Mouse (Mus musculus): ENCODE measurements around the gene Swap70. TPM values are rescaled to one million over a fixed set of nuclear protein-coding genes. Genes with fewer than 3 reads are reported as not detected.

Gene Swap70
- polyA plus RNA-seq, 1 experiment from 2014 or later = 25.2 TPM

DNA sequence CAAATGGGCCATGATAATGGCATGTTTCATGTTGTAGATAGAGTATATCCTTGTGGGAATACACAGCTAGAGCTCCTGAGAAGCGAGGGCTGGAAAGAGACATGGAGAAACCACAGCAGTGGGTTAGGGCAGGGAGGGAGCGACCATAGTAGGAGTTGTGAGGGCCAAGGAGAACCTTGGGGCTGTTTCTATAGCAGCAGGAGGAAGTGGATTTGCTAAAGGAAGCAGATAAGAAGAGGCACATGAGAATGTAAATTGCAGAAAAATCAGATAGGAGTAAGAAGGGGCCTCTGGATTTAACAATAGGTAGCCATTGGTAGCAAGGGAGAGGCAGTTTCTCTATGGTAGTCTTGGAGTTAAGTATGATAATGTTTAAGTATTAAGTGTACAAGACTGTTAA lies 35.5 kb downstream of the Swap70 start:
- Histone ChIP-seq H3K27me3 (ENCODE audit: control insufficient read depth, insufficient read depth, low read length) (no peaks in the 10 kb centered on the region), H3K27ac (ENCODE audit: low read length) (no peak overlapping the region), H3K9ac (replicated peaks; ENCODE audit: low read depth, low read length) (no peak overlapping the region), H3K4me3 (ENCODE audit: low read depth, low read length) (no peak overlapping the region), H3K9me3 (ENCODE audit: control insufficient read depth, low read depth, low read length) (no peaks in the 10 kb centered on the region), H3K4me2 (replicated peaks; ENCODE audit: low read depth, low read length) (no peak overlapping the region), H3K4me1 (ENCODE audit: control insufficient read depth, insufficient read depth, low read length) (0 out of 2 replicates have a peak, but pooled peaks cover 4% of the 10 kb centered on the region), H3K36me3 (ENCODE audit: control insufficient read depth, insufficient read depth, low read length) (no peaks in the 10 kb centered on the region)
- WGBS = 81% methylated on average over 2 of the region's 2 CpGs
- ATAC-seq (ENCODE audit: insufficient number of reproducible peaks, insufficient read depth, low FRiP score, low read depth) = no peak

DNA sequence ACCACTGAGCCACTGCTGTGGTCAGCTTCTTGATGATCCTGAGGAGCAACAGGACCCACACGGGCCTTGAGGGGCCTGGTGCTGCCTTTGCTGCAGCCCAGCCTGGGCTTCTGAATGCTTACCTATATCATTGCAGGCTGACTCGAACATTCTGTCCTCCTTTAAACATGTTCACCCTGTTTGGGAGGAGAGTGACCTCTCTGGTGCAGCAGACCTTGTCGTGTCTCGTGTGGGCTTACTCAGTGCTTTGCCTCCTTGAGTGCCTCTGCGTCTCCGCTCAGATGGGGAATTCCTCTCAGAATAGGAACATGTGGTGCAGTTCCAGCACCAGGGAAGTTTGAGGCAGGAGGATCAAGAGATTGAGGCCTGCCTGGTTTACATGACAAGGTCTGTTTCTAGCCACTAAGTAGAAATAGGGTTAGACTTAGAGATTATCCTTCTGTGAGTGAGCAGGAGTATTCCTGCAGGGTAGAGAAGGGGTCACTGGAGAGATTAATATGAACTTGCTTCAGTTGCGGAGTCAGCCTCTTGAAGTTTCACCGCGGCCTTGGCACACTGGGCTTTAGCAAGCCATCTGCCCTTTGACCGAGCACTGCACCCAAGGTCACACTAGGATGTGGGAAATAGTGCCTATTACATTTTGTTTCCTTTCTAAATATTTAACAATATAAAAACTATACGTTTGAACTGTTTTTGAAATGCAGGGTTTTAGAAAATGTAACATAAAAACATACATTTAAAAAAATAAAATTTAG lies 36.9 kb downstream of the Swap70 start:
- H3K9me3 ChIP-seq (ENCODE audit: control insufficient read depth, low read depth, low read length) = no peaks in the 10 kb centered on the region

DNA sequence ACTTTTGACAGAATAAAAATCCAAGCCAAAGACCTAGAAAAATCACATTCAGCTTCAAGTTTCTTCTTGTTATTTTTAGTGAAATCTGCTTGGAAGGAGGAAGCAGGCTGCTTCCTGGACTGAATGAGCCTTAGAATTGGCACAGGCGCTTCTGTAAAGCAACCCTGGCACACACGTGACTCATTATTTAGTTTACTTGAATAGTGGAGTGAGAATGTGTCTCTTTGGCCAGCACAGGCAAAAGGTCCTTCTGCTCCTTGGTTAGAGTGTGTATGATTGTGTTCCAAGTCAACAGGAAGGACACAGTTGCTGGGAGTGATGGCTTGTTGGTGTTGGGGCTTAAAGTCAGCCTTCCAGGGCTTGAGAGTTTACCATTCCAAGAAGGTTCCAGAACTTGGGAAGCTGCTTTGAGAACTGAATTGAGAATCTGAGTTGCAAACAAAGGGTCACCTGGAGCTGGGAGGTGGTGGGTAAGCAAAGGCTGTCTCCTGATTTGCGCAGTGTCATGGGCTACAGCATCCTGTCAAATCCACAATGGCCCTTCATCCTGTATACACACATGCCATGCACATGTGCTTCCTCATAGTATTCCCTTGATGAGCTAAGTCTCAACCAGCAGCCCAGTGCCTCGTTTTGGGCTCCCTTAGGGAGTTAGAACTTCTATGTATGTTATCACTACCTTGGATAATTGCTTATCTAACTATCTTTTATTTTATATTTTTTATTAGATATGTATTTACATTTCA lies 38.6 kb downstream of the Swap70 start:
- H3K27me3 ChIP-seq (ENCODE audit: control insufficient read depth, insufficient read depth, low read length) = no peaks in the 10 kb centered on the region
- H3K27ac ChIP-seq (ENCODE audit: low read length) = 0 out of 2 replicates have a peak overlapping the region, but pooled peaks have one; percentile 44
- no peak; the same call in 1 of the 2 replicates for ATAC-seq (ENCODE audit: insufficient number of reproducible peaks, insufficient read depth, low FRiP score, low read depth)

More for the DNA sequence above, 36.9 kb downstream of the Swap70 start:
- Histone ChIP-seq H3K4me1 (ENCODE audit: control insufficient read depth, insufficient read depth, low read length) (0 out of 2 replicates have a peak, but pooled peaks cover 4% of the 10 kb centered on the region), H3K36me3 (ENCODE audit: control insufficient read depth, insufficient read depth, low read length) (no peaks in the 10 kb centered on the region), H3K27ac (ENCODE audit: low read length) (no peak overlapping the region), H3K27me3 (ENCODE audit: control insufficient read depth, insufficient read depth, low read length) (no peaks in the 10 kb centered on the region), H3K4me2 (replicated peaks; ENCODE audit: low read depth, low read length) (no peak overlapping the region), H3K9ac (replicated peaks; ENCODE audit: low read depth, low read length) (no peak overlapping the region), H3K4me3 (ENCODE audit: low read depth, low read length) (no peak overlapping the region)
- no peak for ATAC-seq (ENCODE audit: insufficient number of reproducible peaks, insufficient read depth, low FRiP score, low read depth)
- WGBS = 77% methylated on average over 11 of the region's 11 CpGs

DNA sequence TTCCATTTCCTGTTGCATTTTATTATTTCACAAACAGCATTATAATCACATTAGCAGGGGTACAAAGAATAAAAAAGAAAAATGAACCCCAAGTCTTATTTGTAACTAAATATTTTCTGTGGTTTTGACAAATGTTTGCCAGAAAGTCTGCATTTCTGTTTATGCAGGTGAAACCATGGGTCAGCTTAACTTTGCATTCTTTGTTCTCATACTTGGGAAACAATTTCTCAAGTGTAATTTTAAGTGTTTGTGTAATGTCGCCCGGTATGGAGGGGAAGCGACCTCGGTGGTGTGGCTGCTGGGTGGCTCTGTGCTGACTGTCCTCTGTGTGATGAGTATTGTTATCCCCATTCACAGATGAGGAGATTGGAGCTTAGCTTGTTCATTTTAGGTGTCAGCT lies 40.3 kb downstream of the Swap70 start:
- WGBS = 58% methylated on average over 4 of the region's 4 CpGs
- Histone ChIP-seq H3K4me1 (ENCODE audit: control insufficient read depth, insufficient read depth, low read length) (0 out of 2 replicates have a peak, but pooled peaks cover 4% of the 10 kb centered on the region), H3K36me3 (ENCODE audit: control insufficient read depth, insufficient read depth, low read length) (no peaks in the 10 kb centered on the region), H3K4me3 (ENCODE audit: low read depth, low read length) (no peak overlapping the region), H3K27ac (ENCODE audit: low read length) (no peak overlapping the region), H3K9me3 (ENCODE audit: control insufficient read depth, low read depth, low read length) (no peaks in the 10 kb centered on the region), H3K9ac (replicated peaks; ENCODE audit: low read depth, low read length) (no peak overlapping the region), H3K27me3 (ENCODE audit: control insufficient read depth, insufficient read depth, low read length) (no peaks in the 10 kb centered on the region), H3K4me2 (replicated peaks; ENCODE audit: low read depth, low read length) (no peak overlapping the region)
- no peak for ATAC-seq (ENCODE audit: insufficient number of reproducible peaks, insufficient read depth, low FRiP score, low read depth)

More for the DNA sequence above, 38.6 kb downstream of the Swap70 start:
- H3K9ac ChIP-seq (replicated peaks; ENCODE audit: low read depth, low read length) = no peak overlapping the region
- WGBS = 61% methylated on average over 4 of the region's 4 CpGs
- H3K36me3 ChIP-seq (ENCODE audit: control insufficient read depth, insufficient read depth, low read length) = no peaks in the 10 kb centered on the region
- H3K4me1 ChIP-seq (ENCODE audit: control insufficient read depth, insufficient read depth, low read length) = 0 out of 2 replicates have a peak, but pooled peaks cover 4% of the 10 kb centered on the region
- no peak overlapping the region for H3K4me3 ChIP-seq (ENCODE audit: low read depth, low read length)
- H3K4me2 ChIP-seq (replicated peaks; ENCODE audit: low read depth, low read length) = no peak overlapping the region
- H3K9me3 ChIP-seq (ENCODE audit: control insufficient read depth, low read depth, low read length) = no peaks in the 10 kb centered on the region

DNA sequence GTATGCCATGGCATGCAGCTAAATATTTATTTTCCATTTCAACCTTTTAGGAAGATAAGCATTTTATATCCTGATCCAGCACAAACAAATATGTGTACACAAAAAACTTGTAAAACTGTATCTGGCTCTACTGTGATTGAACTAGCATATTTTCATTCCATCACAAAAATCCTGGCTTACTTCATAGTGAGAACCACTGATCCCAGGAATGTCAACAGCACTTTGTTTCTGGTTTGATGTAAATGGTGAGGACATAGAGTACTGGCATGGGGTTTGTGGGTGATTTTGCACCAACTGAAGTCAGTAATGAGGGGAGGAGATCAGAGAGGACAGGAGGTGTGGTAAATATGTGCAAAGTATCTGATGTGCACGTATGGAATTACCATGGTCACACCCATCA lies 41.1 kb downstream of the Swap70 start:
- no peaks in the 10 kb centered on the region for H3K9me3 ChIP-seq (ENCODE audit: control insufficient read depth, low read depth, low read length)
- H3K4me1 ChIP-seq (ENCODE audit: control insufficient read depth, insufficient read depth, low read length) = 0 out of 2 replicates have a peak, but pooled peaks cover 4% of the 10 kb centered on the region
- H3K27me3 ChIP-seq (ENCODE audit: control insufficient read depth, insufficient read depth, low read length) = no peaks in the 10 kb centered on the region
- no peak overlapping the region for H3K4me2 ChIP-seq (replicated peaks; ENCODE audit: low read depth, low read length)
- no peaks in the 10 kb centered on the region; the same call in 1 of the 2 replicates for H3K36me3 ChIP-seq (ENCODE audit: control insufficient read depth, insufficient read depth, low read length)
- no peak overlapping the region for H3K9ac ChIP-seq (replicated peaks; ENCODE audit: low read depth, low read length)
- H3K27ac ChIP-seq (ENCODE audit: low read length) = no peak overlapping the region
- no peak for ATAC-seq (ENCODE audit: insufficient number of reproducible peaks, insufficient read depth, low FRiP score, low read depth)
- WGBS = 71% methylated on average over 1 of the region's 1 CpGs
- no peak overlapping the region for H3K4me3 ChIP-seq (ENCODE audit: low read depth, low read length)

DNA sequence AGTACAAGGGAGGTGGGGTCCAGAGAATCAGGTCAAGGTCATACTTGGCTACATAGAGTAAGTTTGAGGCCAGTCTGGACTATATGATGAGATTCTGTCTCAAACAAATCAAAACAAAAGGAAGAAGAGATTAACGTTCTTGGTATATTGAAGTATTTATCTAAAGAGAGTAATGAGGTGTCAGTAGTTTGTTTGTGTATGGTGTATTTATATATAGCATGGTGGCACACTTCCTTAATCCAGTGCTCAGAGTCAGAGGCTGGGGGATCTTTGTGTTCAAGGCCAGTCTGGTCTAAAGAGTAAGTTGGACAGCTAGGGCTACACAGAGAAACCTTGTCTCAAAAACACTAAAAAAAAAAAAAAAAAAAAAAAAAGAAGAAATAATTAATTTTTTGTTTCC lies 42.0 kb downstream of the Swap70 start:
- H3K27me3 ChIP-seq (ENCODE audit: control insufficient read depth, insufficient read depth, low read length) = no peaks in the 10 kb centered on the region
- no peaks in the 10 kb centered on the region for H3K9me3 ChIP-seq (ENCODE audit: control insufficient read depth, low read depth, low read length)
- no peaks in the 10 kb centered on the region; the same call in 1 of the 2 replicates for H3K36me3 ChIP-seq (ENCODE audit: control insufficient read depth, insufficient read depth, low read length)
- 33% methylated on average over 1 of the region's 1 CpGs for WGBS
- H3K27ac ChIP-seq (ENCODE audit: low read length) = no peak overlapping the region
- H3K4me3 ChIP-seq (ENCODE audit: low read depth, low read length) = no peak overlapping the region
- H3K9ac ChIP-seq (replicated peaks; ENCODE audit: low read depth, low read length) = no peak overlapping the region
- no peak overlapping the region for H3K4me2 ChIP-seq (replicated peaks; ENCODE audit: low read depth, low read length)
- no peak for ATAC-seq (ENCODE audit: insufficient number of reproducible peaks, insufficient read depth, low FRiP score, low read depth)
- 0 out of 2 replicates have a peak, but pooled peaks cover 4% of the 10 kb centered on the region for H3K4me1 ChIP-seq (ENCODE audit: control insufficient read depth, insufficient read depth, low read length)

DNA sequence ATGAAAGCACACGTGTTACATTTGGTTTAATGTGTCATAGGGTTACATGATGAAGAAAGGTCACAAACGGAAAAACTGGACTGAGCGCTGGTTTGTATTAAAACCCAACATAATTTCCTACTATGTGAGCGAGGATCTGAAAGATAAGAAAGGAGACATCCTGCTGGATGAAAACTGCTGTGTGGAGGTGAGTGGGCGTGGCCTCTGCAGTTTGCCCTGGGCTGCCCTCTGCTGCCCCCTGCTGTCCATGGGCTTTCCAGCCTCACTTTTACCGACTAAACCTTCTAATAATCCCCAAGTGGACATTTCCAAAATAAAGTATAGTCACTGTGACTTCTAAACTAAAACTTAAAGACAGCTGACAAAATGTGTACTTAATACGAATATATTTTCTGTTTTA lies 44.3 kb downstream of the Swap70 start:
- H3K4me3 ChIP-seq (ENCODE audit: low read depth, low read length) = no peak overlapping the region
- no peaks in the 10 kb centered on the region for H3K4me1 ChIP-seq (ENCODE audit: control insufficient read depth, insufficient read depth, low read length)
- ATAC-seq (ENCODE audit: insufficient number of reproducible peaks, insufficient read depth, low FRiP score, low read depth) = no peak
- no peak overlapping the region for H3K27ac ChIP-seq (ENCODE audit: low read length)
- no peaks in the 10 kb centered on the region for H3K9me3 ChIP-seq (ENCODE audit: control insufficient read depth, low read depth, low read length)
- H3K27me3 ChIP-seq (ENCODE audit: control insufficient read depth, insufficient read depth, low read length) = no peaks in the 10 kb centered on the region
- H3K9ac ChIP-seq (replicated peaks; ENCODE audit: low read depth, low read length) = no peak overlapping the region
- 30% methylated on average over 7 of the region's 7 CpGs for WGBS
- no peak overlapping the region for H3K4me2 ChIP-seq (replicated peaks; ENCODE audit: low read depth, low read length)
- H3K36me3 ChIP-seq (ENCODE audit: control insufficient read depth, insufficient read depth, low read length) = peaks cover 6% of the 10 kb centered on the region; the same call in 1 of the 2 replicates

DNA sequence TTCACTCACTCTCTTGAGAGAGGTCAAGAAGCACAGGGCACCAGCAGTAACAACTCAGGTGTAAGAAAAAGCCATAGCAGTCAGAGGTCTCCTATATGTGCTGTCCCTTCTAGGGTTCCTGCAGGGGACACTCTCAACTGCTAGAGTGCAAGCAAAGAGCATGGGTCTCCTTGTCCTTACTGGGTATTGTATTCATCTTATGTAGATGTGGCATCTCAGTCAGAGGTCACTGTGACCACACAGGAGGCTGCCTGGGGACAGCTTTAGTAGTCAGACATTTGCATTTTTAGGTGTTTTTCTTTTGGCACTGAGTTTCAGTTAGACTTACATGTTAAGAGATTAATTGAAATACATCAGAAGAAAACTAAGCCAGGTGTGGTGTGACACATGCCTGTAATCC lies 45.5 kb downstream of the Swap70 start:
- Histone ChIP-seq H3K27me3 (ENCODE audit: control insufficient read depth, insufficient read depth, low read length) (no peaks in the 10 kb centered on the region), H3K9ac (replicated peaks; ENCODE audit: low read depth, low read length) (no peak overlapping the region), H3K4me1 (ENCODE audit: control insufficient read depth, insufficient read depth, low read length) (no peaks in the 10 kb centered on the region), H3K9me3 (ENCODE audit: control insufficient read depth, low read depth, low read length) (no peaks in the 10 kb centered on the region), H3K4me3 (ENCODE audit: low read depth, low read length) (no peak overlapping the region), H3K27ac (ENCODE audit: low read length) (no peak overlapping the region), H3K4me2 (replicated peaks; ENCODE audit: low read depth, low read length) (no peak overlapping the region), H3K36me3 (ENCODE audit: control insufficient read depth, insufficient read depth, low read length) (peaks cover 6% of the 10 kb centered on the region; the same call in 1 of the 2 replicates)
- ATAC-seq (ENCODE audit: insufficient number of reproducible peaks, insufficient read depth, low FRiP score, low read depth) = no peak
